In genomic region chr9:25357589-25357988, GRCm38 (mm10) we compare ENCODE assay signal across 36 mouse cellular contexts.
"Had no signal": no experiment of that assay in that cellular context is flagged by ENCODE, and none has a peak within 500 bp of the region (broad histone marks: within the 10 kb centered on the region; RNA-seq: fewer than 3 reads in every experiment).

No protein-coding gene starts in this region.

- H3K9ac ChIP-seq: heart, embryonic 12.5 days; heart, embryonic 13.5 days; heart, embryonic 15.5 days; hindbrain, embryonic 12.5 days; hindbrain, embryonic 13.5 days; hindbrain, embryonic 14.5 days; hindbrain, embryonic 15.5 days; intestine, embryonic 15.5 days; kidney, embryonic 15.5 days had no signal

- H3K27ac ChIP-seq: heart, adult 2 months; heart, embryonic 10.5 days; heart, embryonic 13.5 days; heart, embryonic 15.5 days; hindbrain, embryonic 10.5 days; hindbrain, embryonic 12.5 days; hindbrain, embryonic 13.5 days; hindbrain, embryonic 14.5 days; hindbrain, embryonic 15.5 days; hindbrain, postnatal 0 days; intestine, embryonic 15.5 days; kidney, embryonic 15.5 days; kidney, postnatal 0 days; layer of hippocampus, adult 2 months had no signal

- H3K4me2 ChIP-seq: heart, embryonic 11.5 days; heart, embryonic 12.5 days; heart, embryonic 13.5 days; heart, embryonic 15.5 days; hindbrain, embryonic 12.5 days; hindbrain, embryonic 13.5 days; hindbrain, embryonic 14.5 days; hindbrain, embryonic 15.5 days; intestine, embryonic 15.5 days; kidney, embryonic 15.5 days had no signal

- DNase-seq: heart, adult 18-20 months; heart, adult 2 months; heart, postnatal 10 days; heart, postnatal 14 days; heart, postnatal 36 days; heart, postnatal 4 days; kidney, adult 11 months; kidney, adult 18-20 months; kidney, adult 2 months; kidney, adult 8-10 months; kidney, adult 9 months; kidney, postnatal 10 days; kidney, postnatal 14 days; kidney, postnatal 25 days; kidney, postnatal 36 days; kidney, postnatal 4 days; layer of hippocampus, adult 9-11 months had no signal

- H3K36me3 ChIP-seq: heart, embryonic 10.5 days; heart, embryonic 12.5 days; heart, embryonic 13.5 days; heart, embryonic 15.5 days; hindbrain, embryonic 10.5 days; hindbrain, embryonic 12.5 days; hindbrain, embryonic 13.5 days; hindbrain, embryonic 15.5 days; intestine, embryonic 15.5 days; kidney, embryonic 15.5 days had no signal

- H3K27me3 ChIP-seq: heart, embryonic 12.5 days; heart, embryonic 13.5 days; heart, embryonic 15.5 days; hindbrain, embryonic 12.5 days; hindbrain, embryonic 13.5 days; hindbrain, embryonic 15.5 days; intestine, embryonic 15.5 days; kidney, embryonic 15.5 days had no signal

- ATAC-seq: hindbrain, embryonic 16.5 days; hindbrain, postnatal 0 days; inflammation-experienced regulatory T-cells, adult 6 months; intestine, embryonic 15.5 days; intestine, embryonic 16.5 days; intestine, postnatal 0 days had no signal

- H3K9me3 ChIP-seq: heart, embryonic 10.5 days; heart, embryonic 15.5 days; hindbrain, embryonic 10.5 days; hindbrain, embryonic 12.5 days; hindbrain, embryonic 13.5 days; hindbrain, embryonic 15.5 days; intestine, embryonic 15.5 days; kidney, embryonic 15.5 days had no signal

- H3K4me1 ChIP-seq: heart, embryonic 10.5 days; heart, embryonic 12.5 days; heart, embryonic 13.5 days; heart, embryonic 15.5 days; hindbrain, embryonic 10.5 days; hindbrain, embryonic 12.5 days; hindbrain, embryonic 13.5 days; hindbrain, embryonic 15.5 days; intestine, embryonic 15.5 days; kidney, embryonic 15.5 days had no signal

- H3K4me3 ChIP-seq: heart, adult 2 months; heart, embryonic 10.5 days; heart, embryonic 12.5 days; heart, embryonic 13.5 days; heart, embryonic 15.5 days; hindbrain, embryonic 10.5 days; hindbrain, embryonic 12.5 days; hindbrain, embryonic 13.5 days; hindbrain, embryonic 15.5 days; intestine, embryonic 15.5 days; kidney, embryonic 15.5 days; layer of hippocampus, adult 2 months had no signal
